Mouse (Mus musculus) olfactory bulb, adult 2 months (tissue): ENCODE data around the gene Ctse. TPM values are rescaled to one million over a fixed set of nuclear protein-coding genes. Genes with fewer than 3 reads are reported as not detected.

Source experiments
- H3K27ac ChIP-seq: fragments of 200-500 bp; 2 replicates; pipeline ENCODE4 v1.5.1; 2012; ENCODE audit warnings: low read depth, low read length; ENCODE audit not compliant: insufficient read depth
- H3K4me1 ChIP-seq: fragments of 200-500 bp; 2 replicates; pipeline ENCODE4 v1.6.1; 2012; ENCODE audit warnings: low read length; ENCODE audit not compliant: control insufficient read depth, insufficient read depth
- H3K4me3 ChIP-seq: fragments of 200-500 bp; 2 replicates; pipeline ENCODE4 v1.5.1; 2012; ENCODE audit warnings: mild to moderate bottlenecking, low read depth, low read length, moderate library complexity; ENCODE audit not compliant: insufficient read depth
- CTCF ChIP-seq: fragments of 200-500 bp; IDR thresholded peaks from 2 replicates; pipeline ENCODE4 v1.5.1; 2012; ENCODE audit warnings: low read depth, mild to moderate bottlenecking, low read length, moderate library complexity; ENCODE audit not compliant: insufficient read depth
- POLR2A ChIP-seq: fragments of 200-500 bp; IDR thresholded peaks from 2 replicates; pipeline ENCODE4 v1.6.1; 2012; ENCODE audit warnings: mild to moderate bottlenecking, low read depth, low read length, moderate library complexity; ENCODE audit not compliant: insufficient read depth
- WGBS: fragments of 180-500 bp; shearing (Covaris S2); methylation state at CpG from one replicate; pipeline ENCODE4 v1.1.7; 2018; 5-methylcytosine and 5-hydroxymethylcytosine counted together
- polyA plus RNA-seq: library from polyadenylated mRNA; stranded (reverse); fragments of >200 nt; gene quantifications from 2 replicates; pipeline ENCODE4 v1.2.4, GENCODE M21; 2012; ENCODE audit warnings: low replicate concordance; ENCODE audit not compliant: missing spikeins, insufficient read depth, insufficient read length

Gene Ctse
- polyA plus RNA-seq, 1 experiment = not detected

DNA sequence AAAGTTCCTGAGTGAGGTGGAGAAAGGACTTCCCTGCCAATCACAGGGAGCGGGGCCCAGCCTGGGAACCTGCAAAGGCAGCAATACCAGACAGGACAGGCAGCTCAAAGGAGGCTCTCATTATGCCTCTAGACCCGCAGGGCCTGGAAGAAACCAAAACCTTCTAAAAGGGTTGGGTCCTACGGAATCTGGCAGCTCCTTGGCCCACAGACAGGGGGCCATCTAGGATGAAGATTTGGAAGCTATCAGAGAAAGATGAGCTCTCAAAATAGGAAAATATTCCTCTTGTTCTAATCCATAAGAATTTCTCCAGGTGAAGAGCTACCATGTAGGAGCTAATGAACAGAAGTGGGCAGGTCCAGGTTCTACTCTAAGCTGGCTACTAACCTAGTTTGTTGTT lies 50.9 kb downstream of the Ctse start:
- TF ChIP-seq CTCF (no peak), POLR2A (no peak)
- 87% methylated on average over 3 of the region's 3 CpGs for WGBS
- Histone ChIP-seq H3K4me3 (no peak overlapping the region), H3K4me1 (peaks cover 9% of the 10 kb centered on the region), H3K27ac (no peak overlapping the region)

DNA sequence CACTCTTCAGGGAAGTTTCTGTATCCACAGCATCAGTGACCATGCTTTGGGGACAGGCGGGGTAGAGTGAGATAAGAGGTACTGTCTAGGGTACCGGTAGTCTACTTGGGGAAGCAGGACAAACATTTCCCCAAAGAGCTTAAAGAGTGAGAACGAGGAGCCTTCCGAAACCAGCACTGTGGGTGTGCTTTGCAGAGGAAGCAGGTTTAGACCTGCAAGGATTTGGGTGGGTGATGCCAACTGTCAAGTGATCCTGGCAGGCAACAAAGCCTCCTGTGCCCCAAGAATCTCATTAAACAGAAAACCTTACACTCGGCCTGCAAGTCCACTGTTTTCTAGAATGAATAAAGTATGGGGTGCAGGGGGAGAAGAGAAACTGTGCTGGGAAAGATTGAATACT lies 51.8 kb downstream of the Ctse start:
- TF ChIP-seq CTCF (no peak), POLR2A (no peak)
- Histone ChIP-seq H3K4me3 (no peak overlapping the region), H3K4me1 (peaks cover 9% of the 10 kb centered on the region), H3K27ac (no peak overlapping the region)
- 83% methylated on average over 5 of the region's 5 CpGs for WGBS

DNA sequence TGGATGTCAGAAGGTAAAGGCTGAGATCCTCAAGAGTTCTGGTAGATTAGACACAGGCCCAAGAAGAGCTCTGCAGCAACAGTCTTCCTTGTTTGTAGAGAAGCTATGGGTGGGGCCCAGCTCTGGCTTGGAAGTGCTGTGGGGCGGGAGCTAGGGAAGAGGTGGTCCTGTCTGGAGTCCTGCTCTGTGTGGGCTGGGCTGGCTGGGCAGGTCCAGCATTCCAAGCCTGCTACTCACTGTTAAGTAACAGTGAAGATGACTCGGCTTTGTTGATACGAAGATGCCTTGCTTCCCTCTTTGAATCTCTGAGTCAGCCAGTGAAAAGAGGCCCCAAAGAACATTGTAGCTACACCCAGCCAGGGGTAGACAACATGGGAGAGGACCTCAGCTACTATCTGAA lies 52.3 kb downstream of the Ctse start:
- H3K4me1 ChIP-seq = peaks cover 9% of the 10 kb centered on the region
- 59% methylated on average over 3 of the region's 3 CpGs for WGBS
- no peak overlapping the region for H3K27ac ChIP-seq
- no peak overlapping the region for H3K4me3 ChIP-seq
- TF ChIP-seq CTCF (no peak), POLR2A (no peak)

GRCm38 (mm10) chr1:131691356-131691755 lies 53.2 kb downstream of the Ctse start:
- peaks cover 9% of the 10 kb centered on the region for H3K4me1 ChIP-seq
- TF ChIP-seq POLR2A = no peak
- TF ChIP-seq CTCF = no peak
- no peak overlapping the region for H3K27ac ChIP-seq
- no peak overlapping the region for H3K4me3 ChIP-seq

- no peak for TF ChIP-seq POLR2A
- no peak for TF ChIP-seq CTCF
- 84% methylated on average over 2 of the region's 2 CpGs for WGBS
- no peak overlapping the region for H3K4me3 ChIP-seq
- H3K27ac ChIP-seq = no peak overlapping the region
- no peaks in the 10 kb centered on the region; the same call in 1 of the 2 replicates for H3K4me1 ChIP-seq
Observed at GRCm38 (mm10) chr1:131695308-131695707, 57.2 kb downstream of the Ctse start.

- Histone ChIP-seq H3K4me3 (no peak overlapping the region), H3K4me1 (no peaks in the 10 kb centered on the region; the same call in 1 of the 2 replicates), H3K27ac (no peak overlapping the region)
- no peak for TF ChIP-seq POLR2A
- no peak for TF ChIP-seq CTCF
- 55% methylated on average over 4 of the region's 4 CpGs for WGBS
Observed at GRCm38 (mm10) chr1:131696325-131696724, 58.2 kb downstream of the Ctse start.

DNA sequence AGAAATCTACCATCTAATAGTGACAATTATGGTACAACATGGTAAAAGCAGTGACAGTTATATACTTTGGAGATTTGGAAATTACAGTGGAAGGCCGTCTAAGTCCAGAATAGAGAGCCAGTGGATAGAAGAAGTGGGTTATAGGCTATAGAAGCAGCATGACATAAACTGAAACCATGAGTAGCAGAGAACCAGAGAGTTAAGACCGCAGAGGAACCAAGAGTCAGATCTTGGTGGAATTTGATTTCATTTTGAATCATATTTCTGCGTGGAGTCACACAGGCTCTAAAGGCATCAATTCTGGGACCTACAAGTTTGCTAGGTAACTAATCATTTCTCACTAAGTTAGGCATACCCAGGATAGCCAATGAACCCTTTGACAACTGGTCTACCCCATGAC lies 60.7 kb downstream of the Ctse start:
- H3K4me3 ChIP-seq = no peak overlapping the region
- 92% methylated on average over 3 of the region's 3 CpGs for WGBS
- no peak for TF ChIP-seq POLR2A
- H3K27ac ChIP-seq = no peak overlapping the region
- no peaks in the 10 kb centered on the region; the same call in 1 of the 2 replicates for H3K4me1 ChIP-seq

GRCm38 (mm10) chr1:131699642-131700041 lies 61.5 kb downstream of the Ctse start:
- H3K4me3 ChIP-seq = no peak overlapping the region
- H3K27ac ChIP-seq = no peak overlapping the region
- WGBS = 84% methylated on average over 4 of the region's 4 CpGs
- TF ChIP-seq CTCF (no peak), POLR2A (no peak)
- no peaks in the 10 kb centered on the region; the same call in 1 of the 2 replicates for H3K4me1 ChIP-seq

GRCm38 (mm10) chr1:131700447-131700846 lies 62.3 kb downstream of the Ctse start:
- H3K4me1 ChIP-seq = no peaks in the 10 kb centered on the region; the same call in 1 of the 2 replicates
- no peak overlapping the region for H3K4me3 ChIP-seq
- TF ChIP-seq CTCF (no peak), POLR2A (no peak)
- H3K27ac ChIP-seq = no peak overlapping the region
- WGBS = 75% methylated on average over 5 of the region's 5 CpGs

- H3K27ac ChIP-seq = no peak overlapping the region
- H3K4me3 ChIP-seq = no peak overlapping the region
- WGBS = 89% methylated on average over 5 of the region's 5 CpGs
- TF ChIP-seq POLR2A (no peak), CTCF (no peak)
- no peaks in the 10 kb centered on the region; the same call in 1 of the 2 replicates for H3K4me1 ChIP-seq
Observed at GRCm38 (mm10) chr1:131701391-131701790, 63.3 kb downstream of the Ctse start.
